Comparison of ENCODE assay signal across 8 mouse cellular contexts in the genomic region with DNA sequence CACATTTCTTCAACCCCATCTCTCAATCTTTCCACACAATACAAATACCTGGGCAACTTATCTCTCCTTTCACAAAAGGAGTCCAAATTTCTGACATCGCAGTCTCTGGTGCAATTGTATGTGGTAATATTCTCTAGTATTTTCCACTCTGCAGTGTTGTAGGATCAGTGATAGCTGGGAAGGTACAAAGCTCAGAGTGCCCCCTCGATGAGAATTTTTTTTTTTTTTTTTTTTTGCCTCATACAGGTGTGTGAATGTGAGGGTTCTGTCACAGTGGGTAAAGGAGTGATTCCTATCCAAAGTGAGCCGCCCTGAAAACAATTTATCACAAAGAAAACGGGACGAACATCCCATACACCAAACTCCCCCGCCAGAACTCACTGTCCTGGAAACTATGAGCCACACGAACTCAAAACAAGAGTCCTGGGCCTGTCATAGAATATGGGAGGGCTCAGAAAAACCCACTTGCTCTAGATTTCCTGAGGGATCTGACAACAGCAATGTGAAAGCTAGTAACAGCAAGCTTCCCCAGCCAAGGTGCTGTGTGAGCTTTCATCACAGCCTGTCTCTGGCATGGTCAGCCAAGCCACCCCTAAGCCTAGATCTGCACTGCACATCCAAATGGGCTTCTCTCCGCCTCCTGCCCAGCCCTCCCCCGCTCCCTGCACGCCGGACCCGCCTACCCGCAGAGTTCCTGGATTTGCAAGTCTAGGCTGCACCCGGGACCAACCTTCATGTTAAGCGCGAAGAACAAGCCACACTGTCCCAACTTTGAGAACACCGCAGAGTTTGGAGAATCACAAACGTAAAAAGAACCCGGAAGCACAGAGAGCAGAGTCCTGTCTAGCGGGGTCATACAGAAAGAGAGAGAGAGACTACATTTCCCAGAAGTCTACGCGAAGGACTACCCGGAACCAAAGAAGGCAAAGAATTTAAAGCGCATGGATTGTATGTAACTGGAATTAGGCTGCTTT. TPM values are rescaled to one million over a fixed set of nuclear protein-coding genes. Genes with fewer than 3 reads are reported as not detected.
A peak's percentile ranks its signal among the peaks of the same experiment; 100 is the strongest.
DNase-seq lines count a peak whose midpoint lies in the region; ATAC-seq lines count a peak whose summit lies in the region.

A gene (minus strand): TSS at position 896 of the 974 bp plus-strand sequence.

- intact Hi-C loops in left cerebral cortex, postnatal 4 days (cut with DNase I): no loop called here

- peak within 1 kb of the TSS; percentile 45 for H3K4me2 ChIP-seq in embryonic facial prominence, embryonic 11.5 days (ENCODE audit: low read depth, low read length)
- peak within 1 kb of the TSS; percentile 56 for H3K4me2 ChIP-seq in midbrain, embryonic 11.5 days

- ATAC-seq in embryonic facial prominence, embryonic 11.5 days (replicated peaks; ENCODE audit: insufficient number of reproducible peaks, low FRiP score, low TSS enrichment, low read depth): peak; percentile 94
- ATAC-seq in granulocyte monocyte progenitor cell, adult 5-6 weeks (replicated peaks; ENCODE audit: poor library complexity, severe bottlenecking): peak; percentile 96
- peak; percentile 95 for ATAC-seq in midbrain, embryonic 11.5 days (ENCODE audit: low FRiP score)

- H3K27ac ChIP-seq in embryonic facial prominence, embryonic 11.5 days (replicated peaks; ENCODE audit: low read depth, low read length): no peak within 1 kb of the TSS
- no peak within 1 kb of the TSS for H3K27ac ChIP-seq in midbrain, embryonic 11.5 days (ENCODE audit: low read depth, low read length)

- 9% methylated on average over 24 of the region's 24 CpGs for WGBS in embryonic facial prominence, embryonic 11.5 days
- 8% methylated on average over 24 of the region's 24 CpGs for WGBS in midbrain, embryonic 11.5 days

- no peaks in the 10 kb centered on the region for H3K4me1 ChIP-seq in embryonic facial prominence, embryonic 11.5 days (ENCODE audit: control insufficient read depth, insufficient read depth, low read length)
- H3K4me1 ChIP-seq in midbrain, embryonic 11.5 days (ENCODE audit: control insufficient read depth, insufficient read depth, low read length): peaks cover 3% of the 10 kb centered on the region; the same call in 1 of the 2 replicates

- H3K4me3 ChIP-seq in embryonic facial prominence, embryonic 11.5 days (ENCODE audit: low read depth, low read length): peak within 1 kb of the TSS; percentile 57
- H3K4me3 ChIP-seq in midbrain, embryonic 11.5 days (ENCODE audit: low read depth, low read length): peak within 1 kb of the TSS; percentile 67

- no peaks in the 10 kb centered on the region for H3K9me3 ChIP-seq in embryonic facial prominence, embryonic 11.5 days (replicated peaks; ENCODE audit: control insufficient read depth, low read length)
- no peaks in the 10 kb centered on the region for H3K9me3 ChIP-seq in midbrain, embryonic 11.5 days (ENCODE audit: control insufficient read depth, low read length)

- H3K27me3 ChIP-seq in embryonic facial prominence, embryonic 11.5 days (ENCODE audit: control insufficient read depth, insufficient read depth, low read length): no peaks in the 10 kb centered on the region
- H3K27me3 ChIP-seq in midbrain, embryonic 11.5 days (ENCODE audit: control insufficient read depth, insufficient read depth, low read length): no peaks in the 10 kb centered on the region

- H3K9ac ChIP-seq in embryonic facial prominence, embryonic 11.5 days (replicated peaks; ENCODE audit: low read length): peak within 1 kb of the TSS; percentile 54
- H3K9ac ChIP-seq in midbrain, embryonic 11.5 days (ENCODE audit: low read length): peak within 1 kb of the TSS; percentile 68

- peak; percentile 53 to 64 for DNase-seq in urinary bladder, adult 18-20 months (ENCODE audit: low spot score in 2 of 2)
- no peak for DNase-seq in urinary bladder, postnatal 10 days (ENCODE audit: low spot score)
- peak; percentile 84 for DNase-seq in embryonic facial prominence, embryonic 11.5 days (ENCODE audit: low spot score)
- DNase-seq in kidney, adult 11 months: peak; percentile 61
- peak; percentile 63 for DNase-seq in left cerebral cortex, postnatal 4 days
- DNase-seq in midbrain, embryonic 11.5 days (ENCODE audit: low spot score, missing footprints): peak; percentile 94
- DNase-seq in skeletal muscle tissue, adult 2 months (ENCODE audit: low read depth, low spot score): peak; percentile 43

- no peaks in the 10 kb centered on the region for H3K36me3 ChIP-seq in embryonic facial prominence, embryonic 11.5 days (replicated peaks; ENCODE audit: control insufficient read depth, insufficient read depth, low read depth, low read length)
- H3K36me3 ChIP-seq in midbrain, embryonic 11.5 days (ENCODE audit: control insufficient read depth, insufficient read depth, low read length): no peaks in the 10 kb centered on the region

RNA-seq across cellular contexts. Expression of the gene that starts here (rescaled TPM):
- 7.7 and 8.0 TPM in 2 replicates for polyA plus RNA-seq in embryonic facial prominence, embryonic 11.5 days (2014; fragmentation: Nextera tagmentation; extraction: Ambion mirVana)
- total RNA-seq in granulocyte monocyte progenitor cell, adult 5-6 weeks (2014; fragmentation: Nextera tagmentation): 6.3 and 7.5 TPM in 2 replicates
- 7.3 and 7.8 TPM in 2 replicates for total RNA-seq in granulocyte monocyte progenitor cell, adult 5-6 weeks (2017)
- 1 to 10 TPM; 7.2 to 9.1 TPM for total RNA-seq in left cerebral cortex, postnatal 4 days (2021)
- polyA plus RNA-seq in midbrain, embryonic 11.5 days (2014; fragmentation: Nextera tagmentation; extraction: Ambion mirVana): 6.4 and 6.7 TPM in 2 replicates
